11 mouse cellular contexts compared by ENCODE assay signal in genomic region chr13:46907861-46908260, GRCm38 (mm10). TPM values are rescaled to one million over a fixed set of nuclear protein-coding genes. Genes with fewer than 3 reads are reported as not detected.
DNase-seq lines count a peak whose midpoint lies in the region; TF ChIP-seq lines count a peak whose summit lies in the region.
"Had no signal": no experiment of that assay in that cellular context is flagged by ENCODE, and none has a peak within 500 bp of the region (broad histone marks: within the 10 kb centered on the region; RNA-seq: fewer than 3 reads in every experiment).

No protein-coding gene starts in this region.

- no peaks in the 10 kb centered on the region for H3K9me3 ChIP-seq in heart, embryonic 10.5 days
- H3K9me3 ChIP-seq: embryonic facial prominence, embryonic 12.5 days; G1E had no signal

- intact Hi-C loops in heart, postnatal 14 days (cut with DNase I): no loop called here
- intact Hi-C loops in gastrocnemius, postnatal 14 days (cut with DNase I; ENCODE audit: low total_unique reads): no loop called here

- no peak for TF ChIP-seq CTCF in embryonic fibroblast, embryonic 13.5 days (IDR thresholded peaks at IDR 0.05; ENCODE audit: borderline replicate concordance, insufficient read depth, low read length)

- H3K4me3 ChIP-seq in heart, embryonic 10.5 days: no peak overlapping the region
- no peak overlapping the region for H3K4me3 ChIP-seq in embryonic fibroblast, embryonic 13.5 days (ENCODE audit: insufficient read depth, low read length)
- H3K4me3 ChIP-seq: embryonic facial prominence, embryonic 12.5 days had no signal

- H3K27me3 ChIP-seq in heart, embryonic 10.5 days (ENCODE audit: insufficient read depth, poor library complexity, severe bottlenecking): no peaks in the 10 kb centered on the region
- H3K27me3 ChIP-seq: embryonic facial prominence, embryonic 12.5 days had no signal

- no peak for DNase-seq in heart, embryonic 10.5 days (ENCODE audit: low spot score)
- no peak for DNase-seq in heart, postnatal 14 days
- peak; percentile 31 to 44 for DNase-seq in right cerebral cortex, adult 2 months (ENCODE audit: low spot score in 2 of 2)
- DNase-seq in right cerebral cortex, postnatal 14 days: no peak
- DNase-seq in lung, postnatal 36 days: peak; percentile 63
- no peak for DNase-seq in B cell, adult 2 months
- DNase-seq in gastrocnemius, postnatal 14 days: no peak

- WGBS in heart, embryonic 10.5 days: 66% methylated on average over 10 of the region's 10 CpGs

- peaks cover 7% of the 10 kb centered on the region; the same call in 1 of the 2 replicates for H3K36me3 ChIP-seq in heart, embryonic 10.5 days
- H3K36me3 ChIP-seq: embryonic facial prominence, embryonic 12.5 days; G1E had no signal

- no peak for TF ChIP-seq POLR2A in embryonic fibroblast, embryonic 13.5 days (IDR thresholded peaks at IDR 0.05; ENCODE audit: low read depth, low read length)

- H3K27ac ChIP-seq in heart, embryonic 10.5 days: peak overlapping the region; percentile 86; the same call in 1 of the 2 replicates
- peak overlapping the region; percentile 89 for H3K27ac ChIP-seq in embryonic fibroblast, embryonic 13.5 days (ENCODE audit: insufficient read depth, low read length)
- H3K27ac ChIP-seq: embryonic facial prominence, embryonic 12.5 days; liver, embryonic 14.5 days had no signal

- peaks cover 71% of the 10 kb centered on the region for H3K4me1 ChIP-seq in heart, embryonic 10.5 days
- H3K4me1 ChIP-seq in embryonic fibroblast, embryonic 13.5 days (ENCODE audit: control insufficient read depth, insufficient read depth, low read length): peaks cover 7% of the 10 kb centered on the region; the same call in 1 of the 2 replicates
- H3K4me1 ChIP-seq: embryonic facial prominence, embryonic 12.5 days had no signal

RNA-seq across cellular contexts. Expression of gene Kif13a, which starts 21.8 kb away (rescaled TPM):
- polyA plus RNA-seq in heart, embryonic 10.5 days (2016; fragmentation: Nextera tagmentation; extraction: Ambion mirVana): 29.1 and 46.4 TPM in 2 replicates
- total RNA-seq in heart, postnatal 14 days (2021): 100 to 1,000 TPM in 1 of 2 experiments, 10 to 100 TPM in 1; 95.6 to 104 TPM
- polyA plus RNA-seq in embryonic fibroblast, embryonic 13.5 days (2011; ENCODE audit: insufficient read length, low read depth, missing spikeins): 29.0 and 32.5 TPM in 2 replicates
- 10 to 100 TPM; 56.0 to 56.5 TPM for total RNA-seq in gastrocnemius, postnatal 14 days (2021)
- polyA plus RNA-seq: G1E had no signal

Comparison
In these comparisons a context has a peak if more than half of its experiments do, and no peak if none do; other contexts are left out.
1. DNase-seq: peak in right cerebral cortex, adult 2 months (2 of 2) and lung, postnatal 36 days (single experiment); none in heart, embryonic 10.5 days (single experiment), heart, postnatal 14 days (0 of 2), right cerebral cortex, postnatal 14 days (single experiment), B cell, adult 2 months (0 of 2) and gastrocnemius, postnatal 14 days (single experiment).